Mouse (Mus musculus) gastrocnemius, adult 2 months (tissue): ENCODE measurements at regions not wholly inside any gene's neighbourhood (a gene's known extent, or its start where the extent isn't known, plus 50 kb on each side); places are given as distances from the start of the nearest gene placed in this dataset.
"Not testable (repeated sequence)": the region's sequence is repeated elsewhere in the genome, so short reads cannot be mapped to it uniquely, and the experiment has no call there.

Experiments used
- DNase-seq: peaks from one replicate; pipeline ENCODE4 v3.0.0; 2022
- H3K27ac ChIP-seq: fragments of 200-600 bp; 2 replicates; pipeline ENCODE4 v1.8.1; 2022; ENCODE audit warnings: mild to moderate bottlenecking
- H3K4me3 ChIP-seq: fragments of 200-600 bp; 2 replicates; pipeline ENCODE4 v1.8.1; 2022; ENCODE audit warnings: mild to moderate bottlenecking, moderate library complexity
- CTCF ChIP-seq: fragments of 200-600 bp; IDR thresholded peaks from 2 replicates; pipeline ENCODE4 v1.8.1; 2022; ENCODE audit warnings: antibody characterized with exemption, mild to moderate bottlenecking, moderate library complexity
- intact Hi-C: fragments of 180-260 bp; cut with DNase I; formaldehyde crosslinking; loops from one replicate; pipeline ENCODE4 v1.15.1; 2025

GRCm38 (mm10) chr4:75466880-75467327 lies 188.8 kb upstream of the Dmac1 start:
- no peak for TF ChIP-seq CTCF
- DNase-seq: peak; percentile 13
- Histone ChIP-seq H3K27ac (no peak overlapping the region), H3K4me3 (no peak overlapping the region)
- intact Hi-C loops: no loop called here

- H3K4me3 ChIP-seq: no peak overlapping the region
- intact Hi-C loops: no loop called here
- DNase-seq: no peak
These were observed 185.5 kb upstream of the Dmac1 start for GRCm38 (mm10) chr4:75463579-75463978.

GRCm38 (mm10) chr4:75449478-75449877 lies 171.4 kb upstream of the Dmac1 start:
- H3K27ac ChIP-seq: no peak overlapping the region
- intact Hi-C loops: no loop called here
- H3K4me3 ChIP-seq: no peak overlapping the region
- no peak for DNase-seq
- no peak for TF ChIP-seq CTCF

More at GRCm38 (mm10) chr4:75463579-75463978, 185.5 kb upstream of the Dmac1 start:
- no peak for TF ChIP-seq CTCF
- no peak overlapping the region for H3K27ac ChIP-seq

GRCm38 (mm10) chr4:75423296-75423695 lies 145.2 kb upstream of the Dmac1 start:
- no peak for TF ChIP-seq CTCF
- H3K4me3 ChIP-seq: no peak overlapping the region
- intact Hi-C loops: no loop called here
- no peak overlapping the region for H3K27ac ChIP-seq
- DNase-seq: no peak

- H3K4me3 ChIP-seq, intact Hi-C loops, H3K27ac ChIP-seq: not testable (repeated sequence)
- DNase-seq: peak; percentile 21
These were observed 122.6 kb upstream of the Dmac1 start for GRCm38 (mm10) chr4:75400754-75401153.

- Histone ChIP-seq H3K27ac (no peak overlapping the region), H3K4me3 (no peak overlapping the region)
- no peak for DNase-seq
- TF ChIP-seq CTCF: no peak
- intact Hi-C loops: no loop called here
These were observed 116.9 kb upstream of the Dmac1 start for GRCm38 (mm10) chr4:75394992-75395391.

GRCm38 (mm10) chr4:75394264-75394663 lies 116.2 kb upstream of the Dmac1 start:
- H3K27ac ChIP-seq: no peak overlapping the region
- no peak overlapping the region for H3K4me3 ChIP-seq
- intact Hi-C loops: no loop called here
- DNase-seq: no peak
- TF ChIP-seq CTCF: no peak

GRCm38 (mm10) chr4:75386271-75386938 lies 108.3 kb upstream of the Dmac1 start:
- no peak overlapping the region for H3K4me3 ChIP-seq
- DNase-seq: no peak
- TF ChIP-seq CTCF: no peak
- intact Hi-C loops: no loop called here
- H3K27ac ChIP-seq: no peak overlapping the region

- Histone ChIP-seq H3K4me3 (no peak overlapping the region), H3K27ac (no peak overlapping the region)
- no peak for TF ChIP-seq CTCF
- intact Hi-C loops: no loop called here
- no peak for DNase-seq
These were observed 81.4 kb upstream of the Dmac1 start for GRCm38 (mm10) chr4:75359496-75359895.

- TF ChIP-seq CTCF: no peak
- Histone ChIP-seq H3K27ac (no peak overlapping the region), H3K4me3 (no peak overlapping the region)
- no peak for DNase-seq
- intact Hi-C loops: no loop called here
These were observed 77.5 kb upstream of the Dmac1 start for GRCm38 (mm10) chr4:75355621-75356020.

- intact Hi-C loops: no loop called here
- no peak overlapping the region for H3K4me3 ChIP-seq
- DNase-seq: no peak
- TF ChIP-seq CTCF: no peak
- H3K27ac ChIP-seq: no peak overlapping the region
These were observed 56.4 kb upstream of the Dmac1 start for GRCm38 (mm10) chr4:75334496-75334895.

- peak; percentile 17 for DNase-seq
- TF ChIP-seq CTCF: no peak
- Histone ChIP-seq H3K4me3 (peak overlapping the region; percentile 40), H3K27ac (0 out of 2 replicates have a peak overlapping the region, but pooled peaks have one; percentile 12)
- intact Hi-C loops: no loop called here
These were observed 54.7 kb upstream of the Dmac1 start for GRCm38 (mm10) chr4:75332791-75333190.

- Histone ChIP-seq H3K4me3 (no peak overlapping the region), H3K27ac (0 out of 2 replicates have a peak overlapping the region, but pooled peaks have one; percentile 8)
- intact Hi-C loops: no loop called here
- no peak for DNase-seq
- TF ChIP-seq CTCF: no peak
These were observed 51.5 kb upstream of the Dmac1 start for GRCm38 (mm10) chr4:75329511-75330171.
